Mouse (Mus musculus) cerebellum, adult 11-12 months (tissue): Measurements from ENCODE around the gene Slc9a9.

Experiments
- DNase-seq: peaks from one replicate; pipeline ENCODE4 v3.0.0; 2022

The Slc9a9 gene

GRCm38 (mm10) chr9:95229147-95229546 is 559.4 kb downstream of the Slc9a9 start:
- peak; percentile 80 for DNase-seq

GRCm38 (mm10) chr9:95239900-95240299 is 570.2 kb downstream of the Slc9a9 start:
- no peak for DNase-seq

- peak; percentile 42 for DNase-seq
These were observed 573.0 kb downstream of the Slc9a9 start for GRCm38 (mm10) chr9:95242628-95243195.

- no peak for DNase-seq
These were observed 584.5 kb downstream of the Slc9a9 start for GRCm38 (mm10) chr9:95254162-95254561.

GRCm38 (mm10) chr9:95255844-95256243 is 586.1 kb downstream of the Slc9a9 start:
- no peak for DNase-seq

- DNase-seq = no peak
These were observed 587.1 kb downstream of the Slc9a9 start for GRCm38 (mm10) chr9:95256680-95257316.

- no peak for DNase-seq
These were observed 593.1 kb downstream of the Slc9a9 start for GRCm38 (mm10) chr9:95262851-95263250.

GRCm38 (mm10) chr9:95263867-95264509 is 594.3 kb downstream of the Slc9a9 start:
- DNase-seq = no peak

GRCm38 (mm10) chr9:95266179-95266578 is 596.5 kb downstream of the Slc9a9 start:
- DNase-seq = no peak

GRCm38 (mm10) chr9:95266924-95267323 is 597.2 kb downstream of the Slc9a9 start:
- DNase-seq = no peak

- DNase-seq = no peak
These were observed 610.1 kb downstream of the Slc9a9 start for GRCm38 (mm10) chr9:95279590-95280344.
